Mouse (Mus musculus) hindbrain, embryonic 13.5 days (tissue): Measurements from ENCODE around the gene Cep104. TPM values are rescaled to one million over a fixed set of nuclear protein-coding genes. Genes with fewer than 3 reads are reported as not detected.

Experiments used
- ATAC-seq: fragments of 200-750 bp; cut with Nextera tagmentation; 2 replicates; pipeline ENCODE4 v1.8.0; 2017; ENCODE audit warnings: moderate TSS enrichment; ENCODE audit not compliant: low FRiP score
- H3K27ac ChIP-seq: fragments of 300-500 bp; sonication (generic); 2 replicates; pipeline ENCODE4 v1.5.1; 2015; ENCODE audit warnings: inconsistent platforms, mild to moderate bottlenecking, moderate library complexity
- H3K27me3 ChIP-seq: fragments of 300-500 bp; sonication (generic); 2 replicates; pipeline ENCODE4 v1.6.1; 2015; ENCODE audit warnings: mild to moderate bottlenecking, inconsistent platforms
- H3K36me3 ChIP-seq: fragments of 300-500 bp; sonication (generic); 2 replicates; pipeline ENCODE4 v1.6.1; 2015; ENCODE audit warnings: mild to moderate bottlenecking, inconsistent platforms
- H3K4me1 ChIP-seq: fragments of 300-500 bp; sonication (generic); replicated peaks from 2 replicates; pipeline ENCODE4 v1.6.1; 2015; ENCODE audit warnings: inconsistent platforms
- H3K4me2 ChIP-seq: fragments of 300-500 bp; sonication (generic); 2 replicates; pipeline ENCODE4 v1.6.1; 2015; ENCODE audit warnings: inconsistent platforms, mild to moderate bottlenecking, moderate library complexity
- H3K4me3 ChIP-seq: fragments of 300-500 bp; sonication (generic); 2 replicates; pipeline ENCODE4 v1.5.1; 2015; ENCODE audit warnings: mild to moderate bottlenecking, inconsistent platforms
- H3K9ac ChIP-seq: fragments of 300-500 bp; sonication (generic); 2 replicates; pipeline ENCODE4 v1.6.1; 2015; ENCODE audit warnings: mild to moderate bottlenecking, inconsistent platforms
- H3K9me3 ChIP-seq: fragments of 300-500 bp; sonication (generic); 2 replicates; pipeline ENCODE4 v1.6.1; 2016; ENCODE audit warnings: inconsistent platforms
- WGBS: fragments of 180-500 bp; shearing (Covaris S2); methylation state at CpG from one replicate; pipeline ENCODE4 v1.1.7; 2015; 5-methylcytosine and 5-hydroxymethylcytosine counted together
- polyA plus RNA-seq: library from polyadenylated mRNA; unstranded; fragments of >200 nt; fragmentation: Nextera tagmentation; extraction: Ambion mirVana; gene quantifications from 2 replicates; pipeline ENCODE4 v1.2.1, GENCODE M21; 2015

Gene Cep104
- polyA plus RNA-seq, 1 experiment from 2014 or later, result 16.1 TPM

DNA sequence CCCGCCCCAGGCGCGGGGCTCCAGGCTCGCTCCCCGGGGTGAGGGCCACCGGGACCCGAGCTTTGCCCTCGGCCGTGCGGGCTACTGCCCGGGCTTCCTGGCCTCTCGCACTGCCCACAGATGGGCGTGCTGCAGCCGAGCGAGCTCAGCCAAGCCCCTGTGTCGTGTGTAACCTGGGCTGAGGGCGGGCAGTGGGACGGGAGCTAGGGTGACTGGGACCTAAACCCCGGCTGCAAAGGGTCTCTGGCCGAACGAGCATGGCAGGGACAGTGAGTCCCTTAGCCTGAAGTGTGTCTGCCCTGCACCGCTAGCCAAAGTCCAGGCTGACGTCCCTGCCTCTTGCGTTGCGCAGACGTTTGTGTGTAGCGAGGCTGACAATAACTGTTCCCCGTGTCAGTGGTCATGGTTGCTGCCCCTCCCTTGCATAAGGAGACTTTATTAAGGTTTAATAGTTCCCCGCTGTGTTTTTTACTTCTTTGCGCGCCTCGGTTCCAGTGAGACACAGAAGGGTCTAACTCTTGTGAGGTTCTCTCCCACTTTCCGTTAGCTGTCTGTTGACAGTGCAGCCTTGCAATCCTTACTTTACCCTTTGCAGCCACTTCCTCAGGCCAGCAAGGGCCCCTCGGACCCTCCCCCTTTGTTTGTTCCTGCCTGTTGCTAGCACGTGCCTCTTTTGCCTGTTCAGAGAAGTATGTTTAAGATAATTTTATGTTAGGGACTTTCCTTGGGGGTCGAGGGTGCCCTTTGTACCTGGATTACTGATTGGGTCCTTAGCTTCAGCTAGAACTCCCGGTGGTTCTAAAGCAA is 17.3 kb upstream of the Cep104 start:
- Histone ChIP-seq H3K4me1 (peaks cover 27% of the 10 kb centered on the region), H3K9ac (peak overlapping the region; percentile 94), H3K9me3 (no peaks in the 10 kb centered on the region), H3K27me3 (peaks cover 7% of the 10 kb centered on the region; the same call in 1 of the 2 replicates), H3K36me3 (peaks cover 32% of the 10 kb centered on the region), H3K4me3 (peak overlapping the region; percentile 80), H3K4me2 (peak overlapping the region; percentile 90), H3K27ac (peak overlapping the region; percentile 94)
- peak; percentile 73 for ATAC-seq
- under 1% methylated on average over 37 of the region's 37 CpGs for WGBS

DNA sequence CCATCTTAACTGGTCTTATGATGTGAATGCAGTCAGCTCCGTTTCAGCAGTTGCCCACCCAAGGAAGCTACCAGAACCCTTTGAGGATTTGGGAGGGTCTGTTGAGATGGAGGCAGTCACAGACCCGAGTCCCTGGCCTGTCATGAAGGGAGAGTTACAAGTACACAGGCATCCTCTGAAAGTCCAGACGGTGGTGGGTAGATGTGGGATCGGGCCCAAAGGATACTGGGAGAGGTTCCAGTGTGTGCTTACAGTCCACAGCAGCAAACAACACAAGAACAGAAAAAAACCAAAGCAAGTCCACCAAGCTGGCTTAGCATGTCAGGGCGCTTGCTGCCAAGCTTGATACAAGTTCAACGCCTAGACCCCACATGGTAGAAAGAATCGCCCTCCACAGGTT is 12.4 kb upstream of the Cep104 start:
- H3K36me3 ChIP-seq, result peaks cover 81% of the 10 kb centered on the region
- no peaks in the 10 kb centered on the region for H3K9me3 ChIP-seq
- WGBS, result 83% methylated on average over 7 of the region's 7 CpGs
- no peak overlapping the region for H3K9ac ChIP-seq
- peaks cover 14% of the 10 kb centered on the region for H3K4me1 ChIP-seq
- ATAC-seq, result no peak
- no peak overlapping the region for H3K4me2 ChIP-seq
- no peaks in the 10 kb centered on the region for H3K27me3 ChIP-seq
- H3K4me3 ChIP-seq, result no peak overlapping the region
- H3K27ac ChIP-seq, result no peak overlapping the region

GRCm38 (mm10) chr4:153966651-153967050 is 8.3 kb upstream of the Cep104 start:
- H3K4me3 ChIP-seq, result no peak overlapping the region
- no peak for ATAC-seq
- H3K27ac ChIP-seq, result no peak overlapping the region
- H3K4me2 ChIP-seq, result no peak overlapping the region
- no peak overlapping the region for H3K9ac ChIP-seq
- no peaks in the 10 kb centered on the region for H3K9me3 ChIP-seq
- peaks cover 93% of the 10 kb centered on the region for H3K36me3 ChIP-seq
- WGBS, result 84% methylated on average over 5 of the region's 5 CpGs
- no peaks in the 10 kb centered on the region for H3K27me3 ChIP-seq
- no peaks in the 10 kb centered on the region for H3K4me1 ChIP-seq

- H3K27ac ChIP-seq, result no peak overlapping the region
- peaks cover 87% of the 10 kb centered on the region for H3K36me3 ChIP-seq
- no peaks in the 10 kb centered on the region for H3K4me1 ChIP-seq
- ATAC-seq, result no peak
- no peaks in the 10 kb centered on the region for H3K9me3 ChIP-seq
- WGBS, result 89% methylated on average over 2 of the region's 2 CpGs
- H3K9ac ChIP-seq, result peak overlapping the region; percentile 55; the same call in 1 of the 2 replicates
- H3K4me3 ChIP-seq, result no peak overlapping the region
- no peaks in the 10 kb centered on the region for H3K27me3 ChIP-seq
- H3K4me2 ChIP-seq, result no peak overlapping the region
Observed at GRCm38 (mm10) chr4:153967556-153967955, 7.4 kb upstream of the Cep104 start.

- Histone ChIP-seq H3K9me3 (no peaks in the 10 kb centered on the region), H3K36me3 (peaks cover 82% of the 10 kb centered on the region), H3K9ac (no peak overlapping the region), H3K27ac (no peak overlapping the region), H3K27me3 (no peaks in the 10 kb centered on the region), H3K4me2 (no peak overlapping the region), H3K4me1 (peaks cover 5% of the 10 kb centered on the region), H3K4me3 (no peak overlapping the region)
- ATAC-seq, result no peak
- WGBS, result 81% methylated on average over 2 of the region's 2 CpGs
Observed at GRCm38 (mm10) chr4:153968063-153968462, 6.9 kb upstream of the Cep104 start.

DNA sequence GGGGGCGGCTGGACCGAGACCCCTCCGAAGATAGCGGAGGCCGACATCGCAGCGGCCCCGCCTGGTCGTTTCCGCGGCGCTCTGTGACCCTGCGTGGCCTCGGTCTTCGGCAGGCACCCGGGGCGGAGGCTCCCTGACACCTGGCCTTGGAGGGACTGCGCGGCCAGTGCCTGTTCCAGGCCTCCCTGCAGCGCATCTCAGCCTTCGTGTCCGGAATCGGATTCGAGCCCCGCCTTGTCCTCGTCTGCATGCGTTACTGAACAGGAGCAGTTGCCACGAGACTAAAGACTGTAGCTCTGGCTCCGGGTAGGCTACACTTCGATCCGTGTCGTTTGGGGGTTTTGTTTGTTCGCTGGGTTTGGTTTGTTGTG is 283 bp downstream of the Cep104 start:
- Histone ChIP-seq H3K4me3 (peak overlapping the region; percentile 97), H3K36me3 (peaks cover 34% of the 10 kb centered on the region), H3K27ac (peak overlapping the region; percentile 85), H3K27me3 (no peaks in the 10 kb centered on the region), H3K4me2 (peak overlapping the region; percentile 91), H3K4me1 (peaks cover 46% of the 10 kb centered on the region), H3K9me3 (no peaks in the 10 kb centered on the region), H3K9ac (peak overlapping the region; percentile 95)
- WGBS, result under 1% methylated on average over 33 of the region's 33 CpGs
- ATAC-seq, result peak; percentile 74; the same call in 1 of the 2 replicates

GRCm38 (mm10) chr4:153975768-153976167 is 774 bp downstream of the Cep104 start:
- WGBS, result 45% methylated on average over 6 of the region's 6 CpGs
- H3K27me3 ChIP-seq, result no peaks in the 10 kb centered on the region
- H3K4me1 ChIP-seq, result peaks cover 46% of the 10 kb centered on the region
- no peaks in the 10 kb centered on the region for H3K9me3 ChIP-seq
- no peak for ATAC-seq
- H3K4me2 ChIP-seq, result peak overlapping the region; percentile 91
- H3K4me3 ChIP-seq, result peak overlapping the region; percentile 97
- H3K36me3 ChIP-seq, result peaks cover 34% of the 10 kb centered on the region
- H3K27ac ChIP-seq, result no peak overlapping the region
- peak overlapping the region; percentile 95 for H3K9ac ChIP-seq

- peaks cover 54% of the 10 kb centered on the region for H3K36me3 ChIP-seq
- peaks cover 30% of the 10 kb centered on the region for H3K4me1 ChIP-seq
- H3K4me3 ChIP-seq, result no peak overlapping the region
- H3K9ac ChIP-seq, result no peak overlapping the region
- H3K9me3 ChIP-seq, result no peaks in the 10 kb centered on the region
- 95% methylated on average over 10 of the region's 10 CpGs for WGBS
- H3K27me3 ChIP-seq, result no peaks in the 10 kb centered on the region
- no peak overlapping the region for H3K4me2 ChIP-seq
- no peak for ATAC-seq
- H3K27ac ChIP-seq, result no peak overlapping the region
Observed at GRCm38 (mm10) chr4:153979243-153979642, 4.2 kb downstream of the Cep104 start.

DNA sequence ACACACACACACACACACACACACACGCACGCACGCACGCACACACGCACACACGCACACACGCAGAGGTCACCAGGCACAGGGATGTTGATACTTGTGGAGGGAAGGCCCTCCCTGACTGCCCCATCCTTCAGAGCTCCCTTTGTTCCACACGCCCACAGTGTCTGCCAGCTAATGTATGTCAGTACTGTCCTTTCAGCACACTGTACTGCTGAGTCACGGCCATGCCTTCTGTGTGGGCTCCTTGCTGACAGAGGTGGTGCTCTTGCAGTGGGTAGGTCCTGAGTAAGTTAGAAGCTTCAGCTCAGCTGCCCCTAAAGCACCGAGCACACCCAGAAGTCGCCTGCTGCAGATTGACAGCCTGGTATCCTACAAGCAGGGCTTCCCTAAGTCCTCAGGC is 5.5 kb downstream of the Cep104 start:
- Histone ChIP-seq H3K9ac (no peak overlapping the region), H3K4me3 (no peak overlapping the region), H3K4me2 (no peak overlapping the region), H3K36me3 (peaks cover 66% of the 10 kb centered on the region), H3K27ac (no peak overlapping the region), H3K4me1 (peaks cover 27% of the 10 kb centered on the region), H3K9me3 (no peaks in the 10 kb centered on the region), H3K27me3 (no peaks in the 10 kb centered on the region)
- no peak for ATAC-seq
- WGBS, result 91% methylated on average over 11 of the region's 11 CpGs

GRCm38 (mm10) chr4:153992715-153993114 is 17.7 kb downstream of the Cep104 start:
- no peak for ATAC-seq
- H3K36me3 ChIP-seq, result peaks cover 91% of the 10 kb centered on the region
- no peaks in the 10 kb centered on the region for H3K4me1 ChIP-seq
- no peaks in the 10 kb centered on the region for H3K9me3 ChIP-seq
- no peak overlapping the region for H3K27ac ChIP-seq
- H3K4me2 ChIP-seq, result no peak overlapping the region
- WGBS, result 95% methylated on average over 10 of the region's 10 CpGs
- H3K4me3 ChIP-seq, result no peak overlapping the region
- no peaks in the 10 kb centered on the region for H3K27me3 ChIP-seq
- no peak overlapping the region for H3K9ac ChIP-seq

- H3K27me3 ChIP-seq, result no peaks in the 10 kb centered on the region
- no peak overlapping the region for H3K4me2 ChIP-seq
- no peak overlapping the region for H3K9ac ChIP-seq
- H3K9me3 ChIP-seq, result no peaks in the 10 kb centered on the region
- H3K4me1 ChIP-seq, result no peaks in the 10 kb centered on the region
- no peak overlapping the region for H3K27ac ChIP-seq
- 92% methylated on average over 8 of the region's 8 CpGs for WGBS
- no peak overlapping the region for H3K4me3 ChIP-seq
- peaks cover 91% of the 10 kb centered on the region for H3K36me3 ChIP-seq
- ATAC-seq, result no peak
Observed at GRCm38 (mm10) chr4:153993505-153993904, 18.5 kb downstream of the Cep104 start.

GRCm38 (mm10) chr4:154005488-154005887 is 30.5 kb downstream of the Cep104 start:
- 79% methylated on average over 5 of the region's 5 CpGs for WGBS
- no peaks in the 10 kb centered on the region for H3K9me3 ChIP-seq
- no peak overlapping the region for H3K9ac ChIP-seq
- H3K4me2 ChIP-seq, result no peak overlapping the region
- H3K36me3 ChIP-seq, result peaks cover 62% of the 10 kb centered on the region
- no peak overlapping the region for H3K4me3 ChIP-seq
- H3K27ac ChIP-seq, result no peak overlapping the region
- no peak for ATAC-seq
- no peaks in the 10 kb centered on the region for H3K27me3 ChIP-seq
- 0 out of 2 replicates have a peak, but pooled peaks cover under 1% of the 10 kb centered on the region for H3K4me1 ChIP-seq

DNA sequence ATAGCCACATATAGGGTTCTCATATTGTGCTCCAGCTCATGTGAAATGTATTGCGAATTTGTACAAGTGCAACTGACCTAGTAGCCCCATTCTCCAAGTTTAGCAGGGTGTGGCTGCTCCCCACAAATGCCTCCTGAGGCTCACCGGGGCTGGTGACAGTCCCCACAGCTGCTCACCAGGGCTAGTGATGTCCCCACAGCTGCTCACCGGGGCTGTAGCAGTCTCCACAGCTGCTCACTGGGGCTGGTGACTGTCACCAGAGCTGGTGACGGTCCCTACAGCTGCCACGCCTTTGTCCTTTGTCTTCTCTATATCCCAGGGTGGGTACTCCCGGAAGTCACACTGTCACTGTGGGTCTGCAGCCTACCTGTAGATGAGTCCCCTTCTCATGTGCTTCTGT is 31.3 kb downstream of the Cep104 start:
- Histone ChIP-seq H3K36me3 (peaks cover 62% of the 10 kb centered on the region), H3K27ac (no peak overlapping the region), H3K9ac (no peak overlapping the region), H3K9me3 (no peaks in the 10 kb centered on the region), H3K27me3 (no peaks in the 10 kb centered on the region), H3K4me3 (no peak overlapping the region), H3K4me1 (peaks cover 8% of the 10 kb centered on the region), H3K4me2 (no peak overlapping the region)
- no peak for ATAC-seq
- 93% methylated on average over 6 of the region's 6 CpGs for WGBS
